Mouse (Mus musculus): ENCODE data around the gene Gm28047. TPM values are rescaled to one million over a fixed set of nuclear protein-coding genes. Genes with fewer than 3 reads are reported as not detected.
A peak's percentile ranks its signal among the peaks of the same experiment; 100 is the strongest.

Gene Gm28047
- polyA plus RNA-seq, 1 experiment: not detected

DNA sequence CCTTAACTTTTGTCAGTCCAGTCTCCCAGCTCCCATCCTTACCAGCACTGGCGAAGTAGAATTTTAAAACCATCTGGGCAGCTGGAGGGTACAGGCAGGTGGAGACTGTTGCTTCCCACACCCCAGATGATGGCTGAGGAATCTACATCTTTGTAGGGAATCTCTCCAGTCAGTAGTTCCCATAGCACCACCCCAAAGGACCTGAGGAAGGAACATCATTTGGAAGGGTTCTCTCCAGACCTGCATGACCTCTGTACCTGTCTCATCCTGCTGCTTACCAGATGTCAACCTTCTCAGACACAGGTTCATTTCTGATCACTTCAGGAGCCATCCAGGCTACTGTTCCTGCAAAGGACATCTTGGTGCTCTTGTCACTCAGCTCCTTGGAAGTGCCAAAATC, 121.4 kb downstream of the Gm28047 start, which contains the start of gene Gm10337:
Gene Gm10337 (plus strand): TSS at position 276 of the 400 bp plus-strand sequence.
- Histone ChIP-seq H3K27me3 (ENCODE audit: control insufficient read depth, insufficient read depth, insufficient read length) (no peaks in the 10 kb centered on the region), H3K4me3 (ENCODE audit: insufficient read depth, poor library complexity, severe bottlenecking) (no peak within 1 kb of the TSS), H3K79me2 (ENCODE audit: control insufficient read depth, insufficient read depth) (no peaks in the 10 kb centered on the region), H3K79me3 (ENCODE audit: low read depth) (no peaks in the 10 kb centered on the region), H3ac (ENCODE audit: control insufficient read depth, insufficient read length, low read depth) (no peak within 1 kb of the TSS), H3K36me3 (ENCODE audit: control insufficient read depth, insufficient read depth) (peaks cover 78% of the 10 kb centered on the region)
- no peak for TF ChIP-seq MYOG (IDR thresholded peaks at IDR 0.05; ENCODE audit: control insufficient read depth, extremely low read depth, insufficient read length)
- TF ChIP-seq CEBPB (IDR thresholded peaks at IDR 0.05; ENCODE audit: low read depth): no peak
- no peak for TF ChIP-seq MYOD1 (IDR thresholded peaks at IDR 0.05; ENCODE audit: control insufficient read depth, insufficient read length, low read depth)
- no peak for TF ChIP-seq CTCF (IDR thresholded peaks at IDR 0.05; ENCODE audit: control insufficient read depth, insufficient read depth, insufficient read length)
- TF ChIP-seq FOSL1 (IDR thresholded peaks at IDR 0.05; ENCODE audit: insufficient read depth, low read length, poor library complexity, severe bottlenecking): no peak

DNA sequence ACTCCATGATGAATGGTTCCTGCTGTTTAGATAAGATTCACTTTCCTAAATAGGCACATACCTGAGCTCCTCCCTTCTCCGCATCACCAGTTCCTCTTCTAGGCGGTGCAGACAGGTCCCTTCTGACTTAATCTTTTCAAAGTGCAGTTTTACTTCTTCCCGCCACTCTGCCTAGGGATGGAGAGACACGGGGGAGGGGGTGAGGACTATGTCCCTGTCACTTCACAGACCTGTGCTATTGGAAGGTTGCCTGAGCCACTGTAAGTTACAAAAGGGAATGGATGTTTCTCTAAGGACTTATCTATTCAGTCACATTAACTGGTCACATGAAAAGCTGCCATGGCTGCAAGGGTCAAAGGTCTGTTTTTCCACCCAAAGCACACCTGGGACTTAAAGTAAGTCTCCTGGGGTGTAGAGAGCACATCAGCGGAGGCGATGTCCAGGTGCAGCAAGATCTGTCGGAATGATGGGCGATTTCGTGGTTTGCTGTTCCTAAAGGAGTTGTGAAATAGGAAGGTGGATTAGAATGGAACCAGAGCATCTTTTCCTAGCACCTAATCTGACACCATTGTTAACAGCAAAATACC, 122.5 kb downstream of the Gm28047 start:
- TF ChIP-seq CEBPB (IDR thresholded peaks at IDR 0.05; ENCODE audit: low read depth) (peak; percentile 22), FOSL1 (IDR thresholded peaks at IDR 0.05; ENCODE audit: insufficient read depth, low read length, poor library complexity, severe bottlenecking) (no peak)
- peaks cover 89% of the 10 kb centered on the region for H3K36me3 ChIP-seq (ENCODE audit: control insufficient read depth, insufficient read depth)

DNA sequence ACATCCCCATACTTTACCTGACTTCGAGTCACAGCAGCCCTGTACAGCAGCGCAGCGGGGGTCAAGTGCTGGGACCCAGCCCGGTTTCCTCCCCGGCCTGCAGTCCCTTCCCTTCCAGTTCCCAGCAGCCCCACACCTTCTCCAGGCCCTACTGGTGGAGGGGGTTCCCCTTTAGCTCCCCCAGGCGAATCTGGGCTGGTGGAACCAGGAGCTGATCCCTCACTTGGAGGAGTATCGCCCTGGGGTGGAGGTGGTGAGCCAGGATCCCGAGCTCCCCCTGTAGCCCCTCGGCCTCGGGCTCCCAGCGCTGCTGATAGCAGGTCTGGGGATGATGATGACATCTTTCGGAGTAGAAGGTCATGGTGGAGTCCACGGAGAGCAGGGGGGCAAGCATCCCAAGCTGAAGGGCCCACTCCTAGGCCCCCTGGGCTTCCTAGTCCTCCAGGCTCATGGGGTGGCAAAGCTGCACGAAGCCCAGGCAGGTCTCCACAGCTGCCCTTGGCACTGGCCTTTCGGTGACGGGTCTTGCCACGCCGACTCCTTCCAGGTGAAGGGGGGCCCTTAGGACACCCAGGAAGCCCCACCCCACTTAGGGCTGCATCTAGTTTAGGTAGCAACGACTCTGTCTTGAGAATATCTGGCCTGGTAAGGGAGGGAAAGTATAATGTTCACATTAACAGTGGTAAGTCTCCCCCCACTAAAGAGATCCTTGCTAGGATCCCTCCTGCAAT, 123.6 kb downstream of the Gm28047 start:
- TF ChIP-seq CTCF (IDR thresholded peaks at IDR 0.05; ENCODE audit: control insufficient read depth, insufficient read depth, insufficient read length) (no peak), FOSL1 (IDR thresholded peaks at IDR 0.05; ENCODE audit: insufficient read depth, low read length, poor library complexity, severe bottlenecking) (no peak), CEBPB (IDR thresholded peaks at IDR 0.05; ENCODE audit: low read depth) (no peak), MAX (IDR thresholded peaks at IDR 0.05) (no peak), USF1 (IDR thresholded peaks at IDR 0.05; ENCODE audit: low read depth) (no peak), MYOG (IDR thresholded peaks at IDR 0.05; ENCODE audit: control insufficient read depth, extremely low read depth, insufficient read length) (no peak), MYOD1 (IDR thresholded peaks at IDR 0.05; ENCODE audit: control insufficient read depth, insufficient read length, low read depth) (no peak)
- Histone ChIP-seq H3K4me3 (ENCODE audit: insufficient read depth, poor library complexity, severe bottlenecking) (no peak overlapping the region), H3K36me3 (ENCODE audit: control insufficient read depth, insufficient read depth) (peaks cover 93% of the 10 kb centered on the region), H3ac (ENCODE audit: control insufficient read depth, insufficient read length, low read depth) (no peak overlapping the region), H3K79me3 (ENCODE audit: low read depth) (peaks cover 10% of the 10 kb centered on the region), H3K79me2 (ENCODE audit: control insufficient read depth, insufficient read depth) (peaks cover 22% of the 10 kb centered on the region), H3K27me3 (ENCODE audit: control insufficient read depth, insufficient read depth, insufficient read length) (no peaks in the 10 kb centered on the region)

More for the DNA sequence above, 122.5 kb downstream of the Gm28047 start:
- Histone ChIP-seq H3ac (ENCODE audit: control insufficient read depth, insufficient read length, low read depth) (no peak overlapping the region), H3K79me3 (ENCODE audit: low read depth) (peaks cover 4% of the 10 kb centered on the region), H3K27me3 (ENCODE audit: control insufficient read depth, insufficient read depth, insufficient read length) (no peaks in the 10 kb centered on the region), H3K79me2 (ENCODE audit: control insufficient read depth, insufficient read depth) (peaks cover 11% of the 10 kb centered on the region), H3K4me3 (ENCODE audit: insufficient read depth, poor library complexity, severe bottlenecking) (no peak overlapping the region)

DNA sequence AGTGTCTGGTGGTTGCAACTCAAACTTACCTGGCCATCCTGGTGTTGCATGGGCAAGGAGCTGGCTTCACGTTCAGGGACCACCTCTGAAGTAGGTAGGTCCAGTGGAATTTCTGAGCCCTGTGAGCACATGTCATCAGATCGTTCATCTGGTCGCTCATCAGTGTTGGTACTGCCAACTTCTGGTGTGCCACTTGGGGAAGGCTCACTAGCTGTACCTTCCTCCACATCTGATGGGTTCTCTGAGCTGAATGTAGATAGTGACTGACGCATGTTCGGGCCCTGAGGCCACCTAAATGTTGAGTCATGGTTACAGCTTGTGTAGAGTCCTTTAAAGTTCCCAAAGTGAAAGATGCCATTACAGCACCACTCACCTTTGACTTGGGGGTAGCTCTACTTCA, 124.4 kb downstream of the Gm28047 start:
- H3K36me3 ChIP-seq (ENCODE audit: control insufficient read depth, insufficient read depth): peaks cover 97% of the 10 kb centered on the region
- TF ChIP-seq MYOG (IDR thresholded peaks at IDR 0.05; ENCODE audit: control insufficient read depth, extremely low read depth, insufficient read length): no peak
- no peak for TF ChIP-seq MYOD1 (IDR thresholded peaks at IDR 0.05; ENCODE audit: control insufficient read depth, insufficient read length, low read depth)
- no peak for TF ChIP-seq CTCF (IDR thresholded peaks at IDR 0.05; ENCODE audit: control insufficient read depth, insufficient read depth, insufficient read length)
- TF ChIP-seq USF1 (IDR thresholded peaks at IDR 0.05; ENCODE audit: low read depth): no peak
- no peak for TF ChIP-seq CEBPB (IDR thresholded peaks at IDR 0.05; ENCODE audit: low read depth)
- no peak for TF ChIP-seq MAX (IDR thresholded peaks at IDR 0.05)
- TF ChIP-seq FOSL1 (IDR thresholded peaks at IDR 0.05; ENCODE audit: insufficient read depth, low read length, poor library complexity, severe bottlenecking): no peak
- H3ac ChIP-seq (ENCODE audit: control insufficient read depth, insufficient read length, low read depth): no peak overlapping the region
- H3K79me2 ChIP-seq (ENCODE audit: control insufficient read depth, insufficient read depth): peaks cover 29% of the 10 kb centered on the region
- H3K27me3 ChIP-seq (ENCODE audit: control insufficient read depth, insufficient read depth, insufficient read length): no peaks in the 10 kb centered on the region
- H3K4me3 ChIP-seq (ENCODE audit: insufficient read depth, poor library complexity, severe bottlenecking): no peak overlapping the region
- peaks cover 17% of the 10 kb centered on the region for H3K79me3 ChIP-seq (ENCODE audit: low read depth)

DNA sequence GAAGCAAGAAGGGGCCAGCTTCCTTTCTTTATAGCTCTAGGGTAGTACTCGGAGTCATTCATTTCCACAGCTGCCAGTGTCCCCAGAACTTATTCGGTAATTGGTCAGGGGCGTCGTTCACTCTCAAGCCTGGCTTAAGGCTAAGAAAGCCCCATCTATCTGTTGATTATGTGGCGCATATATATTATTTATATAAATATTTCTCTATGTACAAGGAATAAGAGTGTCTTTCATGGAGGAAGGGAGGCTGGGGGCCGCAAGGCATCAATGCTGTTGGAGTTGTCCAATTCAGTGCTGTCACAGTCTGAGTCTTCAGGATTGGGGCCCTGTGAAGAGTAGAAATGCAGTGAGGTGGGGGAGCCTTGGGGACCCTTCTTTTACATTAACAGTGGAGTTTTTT, 125.0 kb downstream of the Gm28047 start:
- Histone ChIP-seq H3K79me2 (ENCODE audit: control insufficient read depth, insufficient read depth) (peaks cover 36% of the 10 kb centered on the region), H3K4me3 (ENCODE audit: insufficient read depth, poor library complexity, severe bottlenecking) (no peak overlapping the region), H3K27me3 (ENCODE audit: control insufficient read depth, insufficient read depth, insufficient read length) (no peaks in the 10 kb centered on the region), H3K79me3 (ENCODE audit: low read depth) (peaks cover 23% of the 10 kb centered on the region), H3ac (ENCODE audit: control insufficient read depth, insufficient read length, low read depth) (no peak overlapping the region), H3K36me3 (ENCODE audit: control insufficient read depth, insufficient read depth) (peaks cover 99% of the 10 kb centered on the region)
- TF ChIP-seq CTCF (IDR thresholded peaks at IDR 0.05; ENCODE audit: control insufficient read depth, insufficient read depth, insufficient read length): no peak
- TF ChIP-seq FOSL1 (IDR thresholded peaks at IDR 0.05; ENCODE audit: insufficient read depth, low read length, poor library complexity, severe bottlenecking): no peak
- no peak for TF ChIP-seq MAX (IDR thresholded peaks at IDR 0.05)
- TF ChIP-seq USF1 (IDR thresholded peaks at IDR 0.05; ENCODE audit: low read depth): no peak
- TF ChIP-seq MYOG (IDR thresholded peaks at IDR 0.05; ENCODE audit: control insufficient read depth, extremely low read depth, insufficient read length): no peak
- no peak for TF ChIP-seq MYOD1 (IDR thresholded peaks at IDR 0.05; ENCODE audit: control insufficient read depth, insufficient read length, low read depth)
- TF ChIP-seq CEBPB (IDR thresholded peaks at IDR 0.05; ENCODE audit: low read depth): no peak
